Mouse (Mus musculus) cerebellum, postnatal 14 days (tissue): ENCODE results near the gene Cfap57.

Experiments
- DNase-seq, 2 experiments: peaks; one replicate each; pipeline ENCODE4 v3.0.0; 2021; ENCODE audit warnings: mixed read lengths in 2 of 2

The Cfap57 gene

GRCm38 (mm10) chr4:118620279-118620966 is at the start of gene Cfap57, which contains the start of gene Ebna1bp2:
Gene Cfap57 (minus strand): TSS chr4:118620777.
Gene Ebna1bp2 (plus strand): TSS chr4:118620799.
- peak; percentile 90 to 93 for DNase-seq

DNA sequence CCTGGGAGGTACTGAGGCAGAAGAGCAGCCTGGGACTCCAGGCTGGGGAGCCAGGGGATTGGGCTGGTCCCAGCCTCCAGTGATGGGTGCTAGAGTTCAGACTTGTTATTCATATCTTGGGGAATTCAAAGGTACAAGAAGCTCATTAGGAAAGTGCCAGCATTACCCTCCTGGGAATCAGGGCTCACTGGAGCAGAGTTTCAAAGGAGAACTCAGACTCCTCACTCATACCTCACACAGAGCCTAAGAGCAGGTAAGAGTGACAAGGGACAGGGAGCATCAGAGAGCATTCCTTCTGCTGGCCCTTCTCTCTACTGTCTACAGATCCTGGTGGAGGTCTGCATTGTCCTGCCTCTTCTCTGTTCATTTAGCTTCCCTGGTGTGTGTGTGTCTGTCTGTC is 38.1 kb upstream of the Cfap57 start, which contains the start of gene Olfr62:
Olfr62 (plus strand) TSS at position 301 of the 400 bp plus-strand sequence.
- DNase-seq = no peak

- peak; percentile 70 to 83 for DNase-seq
Observed at GRCm38 (mm10) chr4:118645234-118645633, 24.7 kb upstream of the Cfap57 start.

DNA sequence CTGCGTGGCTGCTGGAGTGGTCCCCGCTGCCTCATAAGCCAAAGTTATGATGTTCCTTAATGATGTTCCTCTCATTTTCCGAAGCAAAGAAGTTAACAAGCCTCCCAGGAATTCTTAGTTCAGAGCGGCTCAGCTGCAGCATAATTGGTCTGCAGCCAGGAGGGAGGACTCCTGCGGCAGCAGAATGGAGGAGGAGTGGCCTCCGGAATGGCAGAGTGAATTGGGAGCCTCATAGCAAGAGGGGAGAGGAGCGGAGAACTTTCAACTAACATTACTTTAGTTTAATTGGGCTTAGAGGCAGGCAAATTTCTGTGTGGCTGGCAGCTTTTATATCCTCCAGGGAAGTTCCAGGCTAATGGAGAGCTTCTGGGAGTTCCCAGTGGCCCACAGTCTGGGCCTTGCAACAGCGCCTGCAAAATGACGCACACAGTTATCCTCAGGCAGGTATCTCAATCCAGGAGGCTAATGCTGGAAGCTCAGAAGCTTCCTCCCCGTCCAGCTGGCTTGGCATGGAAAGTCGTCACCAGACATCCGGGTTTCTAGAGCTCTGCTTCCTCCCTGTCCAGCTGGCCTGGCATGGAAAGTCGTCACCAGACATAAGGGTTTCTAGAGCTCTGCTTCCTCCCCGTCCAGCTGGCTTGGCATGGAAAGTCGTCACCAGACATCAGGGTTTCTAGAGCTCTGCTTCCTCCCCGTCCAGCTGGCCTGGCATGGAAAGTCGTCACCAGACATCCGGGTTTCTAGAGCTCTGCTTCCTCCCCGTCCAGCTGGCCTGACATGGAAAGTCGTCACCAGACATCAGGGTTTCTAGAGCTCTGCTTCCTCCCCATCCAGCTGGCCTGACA is 22.0 kb upstream of the Cfap57 start:
- DNase-seq = peak; percentile 9 to 19

GRCm38 (mm10) chr4:118630261-118630660 is 9.7 kb upstream of the Cfap57 start:
- no peak for DNase-seq

- DNase-seq = no peak
Observed at GRCm38 (mm10) chr4:118621781-118622180, 1.2 kb upstream of the Cfap57 start.

DNA sequence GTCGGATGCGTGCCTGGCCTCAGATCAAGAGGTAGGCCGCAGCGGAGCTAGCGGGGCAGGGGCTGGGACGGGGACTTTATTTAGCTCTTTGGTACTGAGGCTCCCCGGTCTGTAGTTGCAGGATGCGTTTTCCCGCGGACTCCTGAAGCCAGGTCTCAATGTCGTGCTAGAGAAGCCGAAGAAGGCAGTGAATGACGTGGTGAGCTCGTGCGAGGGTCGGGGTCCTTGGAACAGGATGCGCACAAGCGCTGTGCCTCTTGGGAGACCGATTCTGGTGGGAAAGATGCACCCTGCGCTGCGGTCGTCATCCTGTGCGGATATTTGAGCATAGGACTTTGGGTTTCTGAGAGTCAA is 367 bp upstream of the Cfap57 start:
- no peak for DNase-seq

GRCm38 (mm10) chr4:118615412-118615811 is 5.2 kb downstream of the Cfap57 start:
- DNase-seq = peak in 1 of 2 experiments; percentile 26

- peak; percentile 55 to 75 for DNase-seq
Observed at GRCm38 (mm10) chr4:118612619-118613018, 8.0 kb downstream of the Cfap57 start.

- DNase-seq = no peak
Observed at GRCm38 (mm10) chr4:118609836-118610235, 10.7 kb downstream of the Cfap57 start.

DNA sequence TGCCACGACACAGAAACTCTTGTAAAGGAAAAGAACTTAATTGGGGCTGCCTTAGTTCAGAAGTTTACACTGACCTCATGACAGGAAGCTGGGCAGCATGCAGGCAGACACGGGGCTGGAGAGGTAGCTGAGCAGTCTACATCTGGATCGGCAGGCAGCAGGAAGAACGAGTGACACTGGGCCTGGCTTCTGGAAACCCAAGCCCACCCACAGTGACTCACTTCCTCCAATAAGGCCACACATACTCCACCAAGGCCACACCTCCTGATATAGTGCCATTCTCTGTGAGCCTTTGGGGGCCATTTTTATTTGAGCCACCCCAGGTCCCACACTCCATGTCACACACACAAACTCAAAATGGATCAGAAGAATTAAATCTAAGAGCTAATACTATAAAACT is 16.5 kb downstream of the Cfap57 start:
- no peak for DNase-seq

DNA sequence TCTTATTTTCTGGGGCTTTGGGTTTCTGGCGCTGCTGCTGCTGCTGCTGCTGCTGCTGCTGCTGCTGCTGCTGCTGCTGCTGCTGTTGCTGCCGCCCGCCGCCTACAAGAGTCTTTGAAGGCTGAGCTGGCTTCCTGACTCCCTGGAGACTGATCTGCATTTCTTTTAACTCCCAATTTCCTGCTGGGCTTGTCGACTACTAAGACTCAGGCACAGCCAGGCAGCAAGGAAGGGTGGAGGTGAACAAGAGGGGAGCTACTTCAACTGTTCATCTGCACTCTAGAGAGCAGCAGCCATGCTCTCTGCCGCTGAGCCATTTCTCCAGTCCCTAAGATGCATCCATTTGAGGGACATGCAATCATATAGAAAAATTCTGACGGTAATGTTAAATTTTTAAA is 30.8 kb downstream of the Cfap57 start:
- DNase-seq = no peak

DNA sequence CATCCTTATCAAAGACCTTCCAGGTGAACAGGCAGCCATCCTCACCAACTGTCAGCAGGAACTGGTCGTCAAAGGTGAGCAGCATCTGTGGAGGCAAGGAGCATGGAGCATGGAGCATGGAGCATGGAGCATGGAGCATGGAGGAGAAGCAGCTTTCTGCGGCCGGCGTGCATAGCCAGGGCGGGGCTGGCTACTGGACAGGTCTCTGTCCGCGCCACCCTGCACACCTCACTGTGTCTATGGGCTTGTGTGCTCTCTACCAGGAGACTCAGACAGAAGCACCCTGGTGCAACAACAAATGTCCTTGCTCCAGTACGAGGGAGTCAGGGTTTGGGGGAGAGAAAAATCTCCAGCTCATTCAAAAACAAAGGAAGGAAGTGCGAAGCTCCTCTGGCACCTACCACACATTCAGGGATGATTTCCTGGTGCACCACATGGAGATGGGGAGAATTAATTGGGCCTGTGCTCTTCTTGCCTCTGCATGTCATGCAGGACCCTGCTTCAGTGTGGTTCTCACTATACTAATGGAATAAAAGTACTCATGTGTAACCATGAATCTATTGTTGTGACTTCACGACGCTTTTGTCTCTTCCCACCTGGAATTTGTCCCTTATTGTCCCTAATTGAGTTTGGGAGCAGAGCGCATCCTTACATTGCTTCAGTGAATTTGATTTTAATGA is 31.4 kb downstream of the Cfap57 start:
- no peak for DNase-seq

GRCm38 (mm10) chr4:118582629-118583028 is 37.9 kb downstream of the Cfap57 start:
- DNase-seq = no peak

DNA sequence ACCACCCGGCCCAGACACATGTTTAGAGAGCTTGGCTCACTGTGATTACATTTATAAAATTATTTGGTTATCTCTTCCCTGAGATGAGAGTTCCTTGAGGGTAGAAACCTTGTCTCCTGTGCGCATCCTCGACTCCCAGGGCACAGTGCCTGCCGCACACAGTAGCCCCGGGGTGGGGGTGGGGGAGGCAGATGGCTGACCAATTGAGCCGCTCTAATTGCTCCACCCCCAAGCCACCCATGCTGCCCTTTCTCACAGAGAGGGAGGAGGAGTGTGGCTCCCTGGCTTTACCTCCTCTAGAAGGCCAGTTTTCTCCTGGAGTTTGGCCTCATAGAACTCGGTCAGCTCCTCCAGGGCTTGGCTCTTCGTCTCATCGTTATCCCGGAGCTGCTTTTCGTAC is 39.1 kb downstream of the Cfap57 start:
- peak; percentile 67 to 73 for DNase-seq

GRCm38 (mm10) chr4:118579313-118579712 is 41.3 kb downstream of the Cfap57 start:
- peak; percentile 53 to 78 for DNase-seq

- DNase-seq = peak; percentile 94 to 97
Observed at GRCm38 (mm10) chr4:118576097-118576496, 44.5 kb downstream of the Cfap57 start.

- DNase-seq = peak; percentile 59 to 64
Observed at GRCm38 (mm10) chr4:118571441-118571840, 49.1 kb downstream of the Cfap57 start.

DNA sequence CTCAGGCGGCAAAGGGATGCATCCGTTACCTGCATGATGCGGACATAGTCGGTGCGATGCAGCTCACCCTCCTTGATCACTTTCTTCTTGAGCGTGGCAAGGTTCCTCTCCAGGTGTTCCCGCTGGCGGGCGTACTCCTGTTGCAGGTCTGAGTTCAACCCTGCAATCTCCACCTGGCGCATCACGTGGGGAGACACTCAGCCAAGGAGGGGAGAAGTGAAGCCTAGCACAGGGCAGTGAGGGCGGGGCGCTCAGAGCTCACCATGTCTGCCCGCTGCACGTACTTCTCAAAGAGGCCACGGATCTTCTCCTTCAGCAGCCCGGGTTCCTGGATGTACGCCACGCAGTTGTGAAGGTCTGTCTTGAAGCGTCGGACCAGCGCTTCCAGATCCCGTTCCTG is 51.3 kb downstream of the Cfap57 start:
- DNase-seq = no peak

GRCm38 (mm10) chr4:118568709-118569108 is 51.9 kb downstream of the Cfap57 start:
- no peak for DNase-seq

- DNase-seq = peak; percentile 53 to 64
Observed at GRCm38 (mm10) chr4:118566161-118566676, 54.4 kb downstream of the Cfap57 start.

GRCm38 (mm10) chr4:118564926-118565279 is 55.7 kb downstream of the Cfap57 start:
- DNase-seq = no peak
